Mouse (Mus musculus) kidney, adult 11 months (tissue): ENCODE measurements around the gene Gm10058.
"Not testable (repeated sequence)": the region's sequence is repeated elsewhere in the genome, so short reads cannot be mapped to it uniquely, and the experiment has no call there.

ENCODE experiments used
- DNase-seq: peaks from one replicate; pipeline ENCODE4 v3.0.0; 2022

Gene Gm10058

DNA sequence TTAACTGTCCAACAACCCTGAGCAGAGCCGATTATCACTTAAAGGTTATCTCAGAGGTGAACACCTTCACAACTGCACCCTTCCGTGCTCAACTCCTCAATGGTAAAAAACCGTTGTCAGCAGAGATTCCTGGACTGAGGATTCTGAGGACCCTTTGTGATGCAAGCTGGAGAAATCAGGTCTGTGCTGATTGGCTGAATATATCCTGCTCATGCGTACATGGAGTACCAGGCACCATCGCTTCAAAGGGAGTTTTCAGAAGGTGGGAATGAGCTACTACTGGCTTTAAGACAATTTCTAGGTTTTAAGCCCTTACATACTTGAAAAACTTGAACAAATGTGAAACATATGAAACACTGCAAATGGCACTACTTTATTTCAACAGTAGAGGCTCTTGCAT is at the start of gene Gm10058:
TSS of gene Gm10058 (minus strand) at position 101 of the 400 bp plus-strand sequence.
- DNase-seq = not testable (repeated sequence)
